Mouse (Mus musculus): ENCODE results near the gene Inha. TPM values are rescaled to one million over a fixed set of nuclear protein-coding genes. Genes with fewer than 3 reads are reported as not detected.

Inha gene
- polyA plus RNA-seq, 1 experiment from 2014 or later = 8.6 TPM

DNA sequence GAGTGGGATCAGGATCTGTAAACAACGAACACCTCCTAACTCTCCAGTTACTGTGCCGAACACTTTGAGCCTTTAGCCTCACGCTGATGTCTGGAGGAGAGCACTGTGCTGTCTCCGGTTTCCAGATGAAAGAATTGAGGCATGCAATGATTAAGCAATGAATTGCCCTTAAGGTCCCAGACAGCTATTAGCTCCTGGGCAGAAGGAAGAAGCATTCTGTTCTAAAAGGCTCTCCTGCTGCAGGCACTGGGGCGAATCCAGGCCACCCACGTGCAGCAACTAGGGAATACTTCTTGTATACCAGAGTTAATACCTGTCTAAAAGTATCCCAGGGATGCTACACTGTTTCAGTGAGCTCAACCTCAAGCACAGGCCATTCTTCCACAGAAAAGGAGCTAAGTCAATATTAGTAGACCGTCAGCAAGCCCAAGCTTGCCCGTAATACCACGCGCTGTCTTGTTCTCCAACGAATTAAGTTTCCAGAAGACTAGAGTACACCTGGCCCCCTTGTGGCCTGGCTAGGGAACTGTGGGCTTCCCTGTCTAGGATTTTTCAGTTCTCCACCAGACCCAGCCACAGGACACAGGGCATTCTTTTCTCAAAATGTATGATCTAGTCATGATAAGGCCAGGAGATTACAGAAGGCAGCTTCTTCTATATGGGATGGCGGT lies 11.9 kb upstream of the Inha start:
- H3K9ac ChIP-seq = no peak overlapping the region
- 54% methylated on average over 12 of the region's 12 CpGs for WGBS
- peaks cover 3% of the 10 kb centered on the region; the same call in 1 of the 2 replicates for H3K4me1 ChIP-seq
- H3K4me2 ChIP-seq (replicated peaks) = no peak overlapping the region
- no peak overlapping the region for H3K27ac ChIP-seq
- H3K9me3 ChIP-seq (replicated peaks) = no peaks in the 10 kb centered on the region
- peaks cover 38% of the 10 kb centered on the region for H3K36me3 ChIP-seq
- H3K27me3 ChIP-seq = peaks cover 20% of the 10 kb centered on the region
- no peak overlapping the region for H3K4me3 ChIP-seq
- no peak for ATAC-seq (ENCODE audit: low FRiP score)

DNA sequence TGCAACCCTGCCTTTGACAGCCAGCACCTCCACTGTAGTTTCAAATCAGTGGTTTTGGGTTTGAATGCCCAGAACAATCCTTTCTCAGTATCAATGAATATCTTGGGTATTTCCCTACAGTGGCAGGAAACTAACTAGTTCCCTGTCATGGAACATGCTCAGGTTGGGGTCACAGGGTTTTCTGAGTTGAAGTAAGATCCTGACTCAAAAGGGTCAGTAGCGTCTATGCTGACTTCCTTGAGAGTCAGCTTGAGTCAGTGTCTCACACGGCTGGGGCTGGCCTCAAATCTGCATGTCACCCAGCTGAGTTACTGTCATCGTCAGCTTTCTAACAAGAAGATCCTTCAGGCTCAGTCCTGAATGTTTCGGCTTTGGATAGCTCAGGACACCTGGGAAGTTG lies 8.0 kb upstream of the Inha start:
- no peak overlapping the region for H3K4me3 ChIP-seq
- H3K4me2 ChIP-seq (replicated peaks) = no peak overlapping the region
- WGBS = 89% methylated on average over 4 of the region's 4 CpGs
- ATAC-seq (ENCODE audit: low FRiP score) = no peak
- H3K4me1 ChIP-seq = peaks cover 3% of the 10 kb centered on the region; the same call in 1 of the 2 replicates
- H3K9ac ChIP-seq = no peak overlapping the region
- peaks cover 5% of the 10 kb centered on the region for H3K27me3 ChIP-seq
- no peaks in the 10 kb centered on the region for H3K9me3 ChIP-seq (replicated peaks)
- H3K36me3 ChIP-seq = peaks cover 63% of the 10 kb centered on the region
- no peak overlapping the region for H3K27ac ChIP-seq

DNA sequence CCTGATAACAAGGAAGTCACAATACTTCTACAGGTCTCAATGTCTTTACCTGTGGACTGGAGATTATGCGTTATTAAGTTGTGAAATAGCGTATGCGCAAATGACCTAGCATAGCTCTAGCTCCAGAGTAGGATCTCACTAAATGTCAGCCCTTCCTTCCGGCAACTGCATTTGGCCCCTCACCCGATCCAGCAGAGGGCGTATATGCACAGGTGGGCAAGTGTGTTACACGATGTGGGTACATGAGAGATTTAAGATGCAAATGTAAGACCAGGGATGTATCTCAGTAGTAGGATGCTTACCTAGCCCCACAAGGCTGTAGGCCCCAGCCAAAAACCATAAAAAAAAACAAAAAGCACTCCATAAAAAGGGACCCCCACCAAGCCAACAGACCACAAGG lies 7.4 kb upstream of the Inha start:
- peaks cover 6% of the 10 kb centered on the region for H3K4me1 ChIP-seq
- H3K36me3 ChIP-seq = peaks cover 63% of the 10 kb centered on the region
- H3K27me3 ChIP-seq = peaks cover 10% of the 10 kb centered on the region
- no peak overlapping the region for H3K27ac ChIP-seq
- H3K9ac ChIP-seq = no peak overlapping the region
- no peak for ATAC-seq (ENCODE audit: low FRiP score)
- WGBS = 84% methylated on average over 7 of the region's 7 CpGs
- H3K4me3 ChIP-seq = no peak overlapping the region
- no peak overlapping the region for H3K4me2 ChIP-seq (replicated peaks)
- no peaks in the 10 kb centered on the region for H3K9me3 ChIP-seq (replicated peaks)

DNA sequence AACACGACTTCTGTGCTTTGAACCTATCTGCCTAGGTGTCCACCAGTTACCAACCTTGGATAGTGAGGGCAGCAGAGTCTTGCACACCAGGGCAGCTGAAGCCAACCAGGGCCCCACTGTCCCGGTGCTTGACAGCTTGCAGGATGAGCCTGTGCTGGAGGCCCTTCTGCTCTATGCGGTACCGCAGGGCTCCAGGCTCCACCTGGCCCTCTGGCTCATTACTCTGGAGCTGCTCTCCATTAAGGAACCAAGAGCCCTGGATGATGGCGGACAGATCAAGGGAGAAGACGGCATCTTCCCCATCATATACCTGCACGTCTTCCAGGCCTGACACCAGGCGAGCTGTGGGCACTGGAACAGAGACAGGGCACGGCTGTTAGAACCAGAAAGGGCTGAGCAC lies 5.0 kb upstream of the Inha start:
- peaks cover 17% of the 10 kb centered on the region for H3K27me3 ChIP-seq
- no peak overlapping the region for H3K27ac ChIP-seq
- H3K9me3 ChIP-seq (replicated peaks) = no peaks in the 10 kb centered on the region
- no peak overlapping the region for H3K4me3 ChIP-seq
- 95% methylated on average over 9 of the region's 9 CpGs for WGBS
- peaks cover 20% of the 10 kb centered on the region for H3K4me1 ChIP-seq
- H3K36me3 ChIP-seq = peaks cover 58% of the 10 kb centered on the region
- no peak overlapping the region for H3K9ac ChIP-seq
- ATAC-seq (ENCODE audit: low FRiP score) = no peak
- no peak overlapping the region for H3K4me2 ChIP-seq (replicated peaks)

DNA sequence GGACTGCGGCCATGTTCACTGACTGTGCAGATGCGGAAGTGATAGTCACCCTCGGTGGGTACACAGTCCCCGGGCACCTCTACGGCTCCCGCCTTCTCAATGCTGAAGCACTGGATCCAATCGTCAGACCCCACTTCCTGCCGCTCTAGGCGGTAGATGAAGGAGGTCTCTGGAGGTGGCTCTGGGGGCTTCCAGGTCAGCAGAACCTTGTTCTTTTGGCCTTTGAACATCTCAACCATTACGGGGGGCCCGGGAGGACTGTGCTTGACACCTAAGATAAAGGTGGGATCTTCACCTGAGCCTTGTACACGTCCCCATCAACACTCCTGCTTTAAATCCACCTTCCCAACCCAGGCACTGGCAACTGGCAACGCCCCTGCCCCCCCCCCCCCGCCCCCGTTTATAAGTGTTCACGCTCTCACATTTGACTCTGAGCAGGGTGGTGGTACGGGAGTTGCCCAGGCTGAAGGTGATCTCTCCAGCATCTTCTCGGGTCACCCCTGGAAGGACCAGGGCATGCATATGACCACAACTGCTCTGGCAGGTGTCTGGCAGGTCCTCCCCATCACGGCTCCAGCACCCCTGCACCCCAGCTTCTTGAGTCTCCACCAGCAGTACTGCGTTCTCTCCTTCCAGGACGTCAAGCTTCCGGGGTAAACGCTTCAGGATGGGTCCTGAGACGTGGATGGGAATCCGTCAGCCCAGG lies 3.8 kb upstream of the Inha start:
- H3K27ac ChIP-seq = no peak overlapping the region
- peaks cover 48% of the 10 kb centered on the region for H3K36me3 ChIP-seq
- H3K4me3 ChIP-seq = no peak overlapping the region
- peaks cover 24% of the 10 kb centered on the region for H3K4me1 ChIP-seq
- no peaks in the 10 kb centered on the region for H3K9me3 ChIP-seq (replicated peaks)
- 91% methylated on average over 24 of the region's 25 CpGs for WGBS
- H3K4me2 ChIP-seq (replicated peaks) = no peak overlapping the region
- no peak overlapping the region for H3K9ac ChIP-seq
- no peak for ATAC-seq (ENCODE audit: low FRiP score)
- H3K27me3 ChIP-seq = peaks cover 29% of the 10 kb centered on the region

DNA sequence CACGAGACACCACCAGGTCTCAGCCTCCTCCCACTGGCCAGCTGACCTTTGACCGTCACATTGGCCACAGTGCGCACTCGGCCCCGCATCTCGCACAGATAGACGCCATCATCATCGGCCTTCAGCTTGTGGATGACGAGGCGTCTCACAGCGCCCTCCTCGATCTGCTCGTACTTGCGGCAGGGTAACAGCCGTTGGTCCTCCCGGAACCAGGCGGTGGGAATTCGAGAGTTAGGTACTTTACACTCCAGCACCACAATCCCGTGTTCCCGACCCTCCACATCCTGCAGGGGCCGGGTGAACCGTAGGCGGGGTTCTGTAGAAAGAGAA lies 3.3 kb upstream of the Inha start:
- Histone ChIP-seq H3K36me3 (peaks cover 43% of the 10 kb centered on the region), H3K4me2 (replicated peaks) (no peak overlapping the region; the same call in 1 of the 2 replicates), H3K9me3 (replicated peaks) (no peaks in the 10 kb centered on the region), H3K27ac (no peak overlapping the region), H3K27me3 (peaks cover 29% of the 10 kb centered on the region), H3K9ac (no peak overlapping the region), H3K4me3 (no peak overlapping the region), H3K4me1 (peaks cover 24% of the 10 kb centered on the region)
- 65% methylated on average over 23 of the region's 23 CpGs for WGBS
- no peak for ATAC-seq (ENCODE audit: low FRiP score)

DNA sequence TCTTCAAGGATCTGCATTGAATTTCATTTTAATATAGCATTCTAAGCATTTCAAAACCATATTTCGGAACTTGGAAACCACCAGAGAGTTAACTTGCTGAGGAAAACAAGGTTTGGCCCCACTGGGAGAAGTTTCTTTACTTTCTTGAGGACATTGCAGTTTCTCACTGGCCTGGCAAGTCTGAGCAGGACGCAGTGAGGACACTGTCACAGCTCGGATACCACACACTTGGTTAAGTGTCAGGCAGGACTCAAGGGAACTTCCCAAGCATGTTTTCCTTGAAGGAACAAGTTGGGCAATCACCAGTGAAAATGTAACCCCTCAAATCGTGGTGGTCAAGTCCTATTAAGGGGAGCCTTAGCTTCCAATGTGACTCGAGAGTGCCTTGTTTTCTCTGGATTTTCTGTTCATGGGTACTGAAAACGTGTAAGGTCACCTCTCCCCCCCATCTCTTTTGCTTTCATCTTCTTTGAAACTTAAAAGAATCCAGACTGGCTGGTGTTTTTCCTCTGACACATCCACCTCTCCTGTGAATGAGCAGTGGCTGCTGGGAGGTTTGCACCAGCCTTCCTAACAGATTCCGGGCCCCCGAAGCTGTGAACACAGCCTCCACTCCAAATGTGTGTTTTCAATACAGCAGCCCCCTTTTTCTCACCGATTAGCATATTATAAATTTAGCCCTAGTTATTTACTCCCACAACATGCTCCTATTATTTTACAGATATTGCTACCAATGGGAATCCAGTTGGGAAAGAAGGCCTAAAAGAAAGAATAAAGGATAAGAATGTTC lies 2.4 kb upstream of the Inha start:
- H3K4me3 ChIP-seq = peak overlapping the region; percentile 79
- no peak for ATAC-seq (ENCODE audit: low FRiP score)
- WGBS = 59% methylated on average over 9 of the region's 9 CpGs
- no peaks in the 10 kb centered on the region for H3K9me3 ChIP-seq (replicated peaks)
- peaks cover 24% of the 10 kb centered on the region for H3K4me1 ChIP-seq
- 0 out of 2 replicates have a peak overlapping the region, but pooled peaks have one; percentile 89 for H3K27ac ChIP-seq
- peaks cover 35% of the 10 kb centered on the region for H3K36me3 ChIP-seq
- H3K27me3 ChIP-seq = peaks cover 37% of the 10 kb centered on the region
- 0 out of 2 replicates have a peak overlapping the region, but pooled peaks have one; percentile 96 for H3K9ac ChIP-seq
- peak overlapping the region; percentile 92 for H3K4me2 ChIP-seq (replicated peaks)

DNA sequence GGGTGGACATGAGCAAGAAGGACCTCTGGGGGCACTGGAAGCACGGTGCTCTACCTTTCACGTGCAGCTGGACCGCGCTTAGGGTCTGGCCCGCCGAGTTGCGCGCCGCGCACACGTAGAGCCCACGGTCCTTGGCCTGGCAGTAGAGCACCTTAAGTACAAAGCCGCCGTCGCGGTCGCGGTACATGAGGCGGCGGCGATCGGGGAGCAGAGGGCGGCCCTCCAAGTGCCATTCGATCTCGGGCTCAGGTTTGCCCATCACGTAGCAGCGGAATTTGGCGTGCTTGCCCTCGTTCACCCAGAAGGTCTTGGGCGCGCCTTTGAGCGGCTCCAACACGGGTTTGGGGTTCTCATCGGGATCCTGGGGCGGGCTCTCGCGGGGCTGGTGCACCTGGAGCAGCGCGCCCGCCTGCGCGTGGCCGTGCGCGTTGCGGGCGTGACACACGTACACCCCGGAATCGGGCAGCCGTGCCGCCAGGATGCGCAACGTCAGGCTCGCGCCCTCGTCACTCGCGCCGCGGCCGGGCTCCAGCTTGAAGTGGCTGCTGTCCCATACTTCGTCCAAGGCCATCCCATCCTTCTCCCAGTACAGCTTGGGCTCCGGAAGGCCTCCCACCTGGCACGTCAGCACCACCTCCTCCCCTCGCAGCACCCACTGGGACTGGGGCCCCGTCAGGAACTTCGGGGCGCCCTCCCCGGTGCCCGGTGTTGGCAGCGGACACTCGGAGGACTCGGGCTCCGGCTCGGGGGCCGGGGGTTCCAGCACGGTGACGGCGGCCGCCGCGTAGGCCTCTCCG lies 1.5 kb upstream of the Inha start:
- peaks cover 43% of the 10 kb centered on the region for H3K27me3 ChIP-seq
- peak overlapping the region; percentile 79 for H3K4me3 ChIP-seq
- H3K27ac ChIP-seq = peak overlapping the region; percentile 89
- peak overlapping the region; percentile 96 for H3K9ac ChIP-seq
- H3K4me2 ChIP-seq (replicated peaks) = peak overlapping the region; percentile 92
- WGBS = under 1% methylated on average over 84 of the region's 84 CpGs
- ATAC-seq (ENCODE audit: low FRiP score) = peak; percentile 73
- no peaks in the 10 kb centered on the region for H3K9me3 ChIP-seq (replicated peaks)
- peaks cover 24% of the 10 kb centered on the region for H3K4me1 ChIP-seq
- peaks cover 28% of the 10 kb centered on the region for H3K36me3 ChIP-seq

DNA sequence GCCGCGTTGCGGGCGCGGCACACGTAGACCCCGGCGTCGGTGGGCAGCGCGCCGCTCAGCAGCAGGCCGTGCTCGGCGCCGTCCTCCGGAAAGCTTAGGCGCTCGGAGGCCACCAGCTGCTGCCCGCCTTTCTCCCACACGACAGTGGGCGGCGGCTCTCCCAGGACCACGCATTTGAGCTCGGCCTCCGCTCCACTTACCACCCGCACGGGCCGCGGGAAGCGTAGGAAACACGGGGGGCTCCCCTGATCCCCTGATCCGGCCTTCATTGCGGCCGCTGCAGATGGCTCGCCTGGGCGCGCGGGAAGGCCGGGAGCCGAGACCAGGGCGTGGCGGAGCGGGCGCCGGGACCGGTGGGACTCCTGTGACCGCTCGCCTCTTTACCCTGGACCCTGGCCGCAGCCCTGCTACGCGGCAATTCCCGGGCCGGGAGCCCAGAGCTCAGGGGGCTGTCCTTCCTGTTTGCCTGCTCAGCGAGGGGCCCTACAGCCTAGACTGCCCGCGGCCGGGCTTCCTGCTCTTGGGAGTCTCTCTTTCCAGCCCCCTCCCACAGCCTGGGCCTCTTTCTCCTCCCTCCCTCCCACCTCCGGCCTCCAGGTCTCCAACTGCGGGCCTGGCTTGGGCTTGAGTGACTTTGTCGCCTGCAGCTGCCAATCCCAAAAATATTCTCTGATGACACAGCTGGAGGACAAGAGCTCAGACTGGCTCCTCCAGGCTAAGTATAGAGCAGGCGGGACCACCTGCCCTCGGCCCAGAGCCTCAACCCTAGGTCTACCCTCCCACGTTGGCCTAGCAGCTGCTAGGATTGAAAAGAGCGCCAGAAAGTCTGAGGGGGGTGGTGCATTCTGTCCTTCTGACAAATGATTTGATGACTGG lies 683 bp upstream of the Inha start, which contains the start of gene Obsl1:
Obsl1 (minus strand) TSS at position 497 of the 876 bp plus-strand sequence.
- Histone ChIP-seq H3K4me1 (peaks cover 24% of the 10 kb centered on the region), H3K4me2 (replicated peaks) (peak within 1 kb of the TSS; percentile 92), H3K27ac (peak within 1 kb of the TSS; percentile 89), H3K36me3 (peaks cover 19% of the 10 kb centered on the region), H3K9ac (peak within 1 kb of the TSS; percentile 96), H3K27me3 (peaks cover 43% of the 10 kb centered on the region), H3K9me3 (replicated peaks) (no peaks in the 10 kb centered on the region), H3K4me3 (peak within 1 kb of the TSS; percentile 79)
- peak; percentile 80 for ATAC-seq (ENCODE audit: low FRiP score)
- 1% methylated on average over 64 of the region's 65 CpGs for WGBS

DNA sequence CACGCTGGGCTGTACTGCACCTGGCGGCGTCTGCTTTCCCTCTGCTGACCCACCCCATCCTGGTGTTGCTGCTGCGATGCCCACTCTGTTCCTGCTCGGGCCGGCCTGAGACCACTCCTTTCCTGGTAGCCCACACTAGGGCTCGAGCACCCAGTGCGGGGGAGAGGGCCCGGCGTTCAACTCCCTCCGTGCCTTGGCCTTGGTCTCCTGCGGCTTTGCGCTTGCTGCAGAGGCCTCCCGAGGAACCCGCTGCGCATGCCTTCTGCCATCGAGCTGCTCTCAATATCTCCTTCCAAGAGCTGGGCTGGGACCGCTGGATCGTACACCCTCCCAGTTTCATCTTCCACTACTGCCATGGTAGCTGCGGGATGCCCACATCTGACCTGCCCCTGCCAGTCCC lies 2.7 kb downstream of the Inha start:
- peaks cover 31% of the 10 kb centered on the region for H3K27me3 ChIP-seq
- peaks cover 28% of the 10 kb centered on the region for H3K4me1 ChIP-seq
- WGBS = 57% methylated on average over 20 of the region's 20 CpGs
- H3K4me2 ChIP-seq (replicated peaks) = no peak overlapping the region
- no peak overlapping the region for H3K27ac ChIP-seq
- no peak overlapping the region for H3K9ac ChIP-seq
- H3K4me3 ChIP-seq = no peak overlapping the region
- H3K36me3 ChIP-seq = no peaks in the 10 kb centered on the region
- ATAC-seq (ENCODE audit: low FRiP score) = no peak
- H3K9me3 ChIP-seq (replicated peaks) = no peaks in the 10 kb centered on the region

DNA sequence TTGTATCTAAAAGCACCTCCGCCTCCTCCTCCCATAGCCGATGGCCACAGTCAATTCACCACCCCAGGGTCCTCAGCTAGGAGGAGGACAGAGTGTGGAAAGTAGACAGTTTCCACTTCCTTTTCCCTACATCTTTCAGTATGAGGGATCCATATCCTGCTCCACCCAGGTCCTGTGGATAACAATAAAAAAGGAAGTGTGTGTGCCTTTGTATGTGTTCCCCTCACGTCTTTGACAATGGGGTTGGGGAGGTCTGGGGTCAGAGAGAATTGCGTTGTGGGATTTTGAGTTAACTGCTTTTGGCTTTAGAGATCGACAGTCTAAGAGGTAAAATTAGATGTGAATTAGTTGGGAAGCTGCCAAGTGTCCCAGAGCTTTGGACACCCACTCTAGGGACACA lies 3.3 kb downstream of the Inha start:
- WGBS = 76% methylated on average over 5 of the region's 5 CpGs
- H3K9ac ChIP-seq = no peak overlapping the region
- no peak overlapping the region for H3K4me3 ChIP-seq
- peaks cover 31% of the 10 kb centered on the region for H3K27me3 ChIP-seq
- H3K9me3 ChIP-seq (replicated peaks) = no peaks in the 10 kb centered on the region
- H3K36me3 ChIP-seq = no peaks in the 10 kb centered on the region
- H3K4me2 ChIP-seq (replicated peaks) = no peak overlapping the region
- peaks cover 23% of the 10 kb centered on the region for H3K4me1 ChIP-seq
- no peak overlapping the region for H3K27ac ChIP-seq
- ATAC-seq (ENCODE audit: low FRiP score) = no peak

Measured in hindbrain, embryonic 12.5 days (tissue).